Mouse (Mus musculus): ENCODE measurements around the gene Pdcd1lg2.

Gene Pdcd1lg2

DNA sequence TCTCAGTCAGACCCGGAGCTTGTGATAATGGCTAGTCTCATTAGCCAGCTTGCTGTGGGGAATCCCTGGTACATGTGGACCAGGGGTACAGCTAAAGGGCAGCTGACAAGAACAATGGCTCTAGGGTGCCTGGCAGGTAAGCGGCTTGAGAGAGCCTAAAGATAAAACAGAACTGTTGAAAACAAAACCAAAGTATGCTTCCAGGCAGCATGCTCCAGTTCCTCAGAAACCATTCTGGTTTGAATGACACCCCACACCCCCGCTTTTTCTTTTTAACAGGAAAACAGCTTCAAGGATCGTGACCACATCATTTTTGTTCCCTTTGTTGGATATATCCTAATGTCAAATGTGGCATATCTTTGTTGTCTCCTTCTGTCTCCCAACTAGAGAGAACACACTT is at the start of gene Pdcd1lg2:
TSS of gene Pdcd1lg2 (plus strand) at position 301 of the 400 bp plus-strand sequence.
- DNase-seq (ENCODE audit: low spot score) = no peak

- DNase-seq (ENCODE audit: low spot score) = peak; percentile 72
Observed at GRCm38 (mm10) chr19:29361468-29362130, 49.1 kb upstream of the Pdcd1lg2 start.

DNA sequence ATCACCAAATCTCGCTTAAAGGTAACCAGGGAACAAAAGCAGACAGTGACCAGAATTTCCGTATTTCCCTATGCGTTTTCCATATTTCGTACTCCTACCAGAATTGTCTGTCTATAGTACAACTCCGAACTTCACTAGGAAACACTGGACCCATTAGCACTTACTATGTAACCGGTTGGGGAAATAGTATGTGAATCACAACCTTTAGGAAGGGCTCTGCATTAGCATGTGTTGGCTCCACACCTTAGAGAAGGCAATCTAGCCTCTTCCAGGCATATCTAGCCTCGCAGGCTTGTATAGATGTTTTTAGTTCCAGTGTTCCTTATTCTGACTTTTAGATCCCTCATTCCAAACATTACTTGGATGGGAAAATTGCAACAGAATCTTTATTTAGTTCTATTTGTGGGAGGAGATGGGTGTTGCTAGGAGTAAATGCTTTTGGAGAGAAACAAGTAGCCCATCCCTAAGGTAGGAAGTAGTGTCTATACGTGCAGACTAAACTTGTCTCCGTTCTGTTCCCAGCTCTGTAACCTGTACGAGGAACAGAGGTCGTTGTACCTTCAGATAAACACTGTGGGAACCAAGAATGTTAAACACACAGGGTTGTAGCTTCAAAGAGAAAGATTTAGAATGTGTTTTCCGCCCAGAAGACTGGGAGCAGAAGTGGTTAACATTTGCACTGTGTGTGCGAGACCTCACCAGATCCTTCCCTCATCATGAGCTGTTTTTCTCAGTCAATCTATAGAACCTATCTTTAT is 48.4 kb upstream of the Pdcd1lg2 start:
- DNase-seq (ENCODE audit: low spot score) = no peak

GRCm38 (mm10) chr19:29363557-29363956 is 47.2 kb upstream of the Pdcd1lg2 start:
- DNase-seq (ENCODE audit: low spot score) = no peak

DNA sequence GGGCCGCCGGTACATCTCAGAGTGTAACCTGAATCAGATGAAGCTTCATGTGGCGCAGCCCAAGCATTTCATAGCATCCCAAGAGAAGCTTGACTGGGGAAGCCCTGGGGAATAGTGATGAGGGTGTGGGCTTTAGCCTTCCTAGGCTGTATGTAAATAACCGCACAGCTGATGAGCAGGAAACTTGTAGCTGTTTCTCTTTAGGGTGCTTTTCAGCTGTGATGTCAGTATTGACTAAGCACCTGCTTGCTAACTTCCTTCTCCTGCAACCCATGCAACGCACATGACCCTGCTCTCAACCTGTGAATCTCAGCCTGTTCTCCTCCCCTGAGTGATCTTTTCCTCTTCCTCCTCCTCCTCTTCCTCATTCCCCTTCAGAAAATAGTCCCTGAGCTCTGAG is 46.6 kb upstream of the Pdcd1lg2 start:
- no peak for DNase-seq (ENCODE audit: low spot score)

DNA sequence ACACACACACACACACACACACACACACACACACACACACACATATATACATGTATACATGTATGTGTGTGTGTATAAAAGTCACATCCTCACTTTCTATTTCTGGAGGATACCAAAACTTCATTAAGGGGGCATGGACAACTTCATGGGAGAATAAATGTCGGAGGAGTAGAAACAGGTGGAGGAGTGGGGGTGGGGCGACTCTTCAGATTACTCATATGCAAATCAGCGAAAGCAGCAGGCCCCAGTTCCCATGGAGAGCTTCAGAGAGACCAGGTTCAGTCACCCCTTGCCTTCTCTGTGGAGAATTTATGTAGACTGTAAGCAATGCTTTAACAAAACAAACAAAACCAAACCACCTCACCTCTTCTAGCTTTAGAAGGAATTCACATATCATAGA is 45.6 kb upstream of the Pdcd1lg2 start:
- DNase-seq (ENCODE audit: low spot score) = no peak

DNA sequence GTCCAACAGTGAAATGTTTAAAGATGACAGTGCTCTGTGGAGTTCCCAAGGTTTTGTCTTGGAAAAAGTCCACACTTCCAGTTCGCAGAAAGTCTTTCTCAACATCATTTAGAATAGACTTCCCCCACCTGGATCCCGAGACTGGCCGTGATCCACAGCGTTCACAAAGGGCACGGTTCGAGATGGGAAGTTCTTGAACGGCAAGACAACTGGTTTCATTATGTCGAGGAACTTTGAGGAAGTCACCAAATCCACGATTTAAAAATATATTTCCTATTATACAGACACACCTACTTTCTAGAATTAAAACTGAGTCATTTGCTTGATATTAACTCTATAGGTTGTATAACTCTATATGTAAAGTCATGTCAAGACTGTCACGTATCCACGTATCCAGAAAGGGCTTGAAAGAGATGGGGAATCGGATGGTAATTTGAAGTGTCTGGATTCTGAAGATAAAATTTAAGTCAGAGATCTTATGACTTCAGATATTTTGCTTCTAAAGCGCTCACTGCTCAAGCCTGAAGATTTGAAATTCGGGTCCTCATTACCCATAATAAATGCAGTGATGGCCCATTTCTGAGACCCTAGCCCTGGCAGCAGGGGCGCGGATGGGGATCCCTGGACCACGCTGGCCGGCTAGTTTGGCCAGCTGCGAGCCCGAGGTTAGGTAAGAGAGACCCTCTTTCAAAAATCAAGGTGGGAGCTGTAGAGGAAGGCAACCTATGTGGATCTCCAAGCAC is 44.3 kb upstream of the Pdcd1lg2 start:
- DNase-seq (ENCODE audit: low spot score) = no peak

DNA sequence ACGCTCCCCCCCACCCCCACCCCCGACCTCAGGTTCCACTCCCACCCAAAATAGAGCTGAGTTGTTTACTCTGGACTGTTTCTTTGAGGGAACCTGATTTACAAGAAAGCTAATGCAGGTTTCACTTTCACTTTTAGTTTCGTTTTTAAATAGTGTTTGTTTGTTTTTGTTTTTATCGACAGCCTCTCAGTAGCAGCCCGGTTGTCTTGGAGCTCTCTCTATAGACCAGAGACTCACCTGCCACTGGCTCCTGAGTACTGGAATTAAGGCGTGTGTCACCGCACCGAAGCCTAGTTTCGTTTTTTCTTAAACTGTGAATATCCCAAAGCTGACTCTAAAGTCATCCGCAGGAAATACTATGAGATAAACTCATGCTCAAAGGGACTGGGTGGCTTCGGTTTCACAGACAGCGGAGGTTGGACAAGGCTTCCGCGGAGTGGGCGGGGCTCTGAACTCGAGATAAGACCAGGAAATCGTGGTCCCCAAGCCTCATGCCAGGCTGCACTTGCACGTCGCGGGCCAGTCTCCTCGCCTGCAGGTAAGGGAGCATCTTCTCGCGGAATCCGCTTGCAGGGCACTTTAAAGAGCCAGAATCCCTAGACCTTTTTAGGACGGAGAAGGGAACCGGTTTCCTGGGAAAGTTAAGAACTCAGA is 43.6 kb upstream of the Pdcd1lg2 start, which contains the start of the genes Plgrkt and Cd274:
TSS of gene Plgrkt (minus strand) at position 422 of the 654 bp plus-strand sequence.
TSS of gene Cd274 (plus strand) at position 487 of the 654 bp plus-strand sequence.
- DNase-seq (ENCODE audit: low spot score) = peak; percentile 45

- no peak for DNase-seq (ENCODE audit: low spot score)
Observed at GRCm38 (mm10) chr19:29368041-29368440, 42.7 kb upstream of the Pdcd1lg2 start.

DNA sequence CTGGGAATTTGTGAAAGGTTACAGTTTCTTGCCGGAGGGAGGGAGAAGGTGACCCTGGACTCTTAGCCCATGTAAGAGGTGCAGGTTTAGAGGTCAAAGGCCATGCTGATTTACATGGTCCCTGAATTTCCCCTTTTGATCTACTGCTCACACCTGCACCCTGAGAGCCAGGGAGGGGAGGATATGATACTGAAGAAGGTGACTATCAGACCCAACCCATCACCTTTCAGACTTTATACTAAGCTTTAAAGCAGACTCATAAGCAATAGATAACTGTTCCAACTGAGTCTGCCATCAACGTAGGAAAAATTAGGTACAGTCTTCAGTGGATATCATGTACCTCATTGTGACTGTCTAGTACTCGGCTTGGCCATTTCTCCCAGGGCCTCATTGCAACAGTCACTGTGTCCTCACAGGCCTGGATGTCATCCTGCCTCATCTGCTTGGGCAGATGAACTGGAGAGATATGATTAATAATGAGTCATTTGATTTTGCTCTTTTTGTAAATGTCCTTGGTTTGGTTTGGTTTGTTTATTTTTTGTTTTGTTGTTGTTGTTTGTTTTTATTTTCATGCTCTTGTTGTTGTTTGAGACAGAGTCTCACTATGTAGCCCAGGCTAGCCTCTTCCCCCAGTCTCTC is 41.9 kb upstream of the Pdcd1lg2 start:
- no peak for DNase-seq (ENCODE audit: low spot score)

DNA sequence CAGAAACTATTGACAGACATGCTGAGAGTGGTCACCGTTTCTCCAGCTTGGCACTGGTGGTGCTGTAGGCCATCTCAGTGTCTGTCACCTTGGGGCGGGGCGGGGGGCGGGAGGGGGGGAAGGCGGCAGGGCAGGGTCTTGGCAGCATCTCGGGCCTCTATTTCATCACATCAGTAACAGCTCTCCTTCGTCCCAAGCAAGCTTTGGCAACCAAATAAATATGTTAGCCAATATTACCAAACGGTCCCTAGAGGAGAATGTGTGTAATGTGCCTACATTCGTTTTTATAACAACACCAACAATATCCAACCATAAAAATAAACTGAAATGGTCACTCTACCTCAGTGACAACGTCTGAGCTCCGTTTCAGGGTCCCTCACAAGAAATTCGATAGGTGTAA is 40.6 kb upstream of the Pdcd1lg2 start:
- DNase-seq (ENCODE audit: low spot score) = no peak

DNA sequence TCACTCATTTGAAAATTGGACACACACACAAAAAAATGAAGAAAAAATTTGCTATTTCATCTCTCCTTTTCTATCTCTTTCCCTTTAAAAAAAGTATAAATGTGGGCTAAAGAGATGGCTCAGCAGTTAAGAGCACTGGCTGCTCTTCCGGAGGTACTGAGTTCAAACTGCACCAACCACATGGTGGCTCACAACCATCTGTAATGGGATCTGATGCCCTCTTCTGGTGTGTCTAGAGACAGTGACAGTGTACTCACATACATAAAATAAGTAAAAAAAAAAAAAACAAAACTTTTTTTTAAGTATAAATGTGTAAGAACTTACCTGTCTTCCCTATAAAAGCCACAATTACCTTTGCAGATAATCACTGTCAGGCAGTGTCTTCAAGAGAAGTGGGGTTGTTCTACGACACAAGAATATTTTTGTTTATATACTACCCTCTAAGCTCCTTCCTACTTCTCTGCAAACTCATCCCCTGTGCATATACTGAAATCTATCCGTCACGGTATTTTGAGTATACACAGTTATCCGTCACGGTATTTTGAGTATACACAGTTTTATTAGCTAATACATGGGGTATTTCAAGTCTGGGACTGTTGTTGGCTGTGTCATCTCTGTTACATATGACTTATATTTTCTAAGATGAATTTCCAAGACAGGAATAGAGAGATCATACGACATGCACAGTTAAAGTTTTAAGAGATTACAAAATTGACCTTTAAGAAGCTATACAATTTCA is 40.0 kb upstream of the Pdcd1lg2 start:
- DNase-seq (ENCODE audit: low spot score) = no peak

DNA sequence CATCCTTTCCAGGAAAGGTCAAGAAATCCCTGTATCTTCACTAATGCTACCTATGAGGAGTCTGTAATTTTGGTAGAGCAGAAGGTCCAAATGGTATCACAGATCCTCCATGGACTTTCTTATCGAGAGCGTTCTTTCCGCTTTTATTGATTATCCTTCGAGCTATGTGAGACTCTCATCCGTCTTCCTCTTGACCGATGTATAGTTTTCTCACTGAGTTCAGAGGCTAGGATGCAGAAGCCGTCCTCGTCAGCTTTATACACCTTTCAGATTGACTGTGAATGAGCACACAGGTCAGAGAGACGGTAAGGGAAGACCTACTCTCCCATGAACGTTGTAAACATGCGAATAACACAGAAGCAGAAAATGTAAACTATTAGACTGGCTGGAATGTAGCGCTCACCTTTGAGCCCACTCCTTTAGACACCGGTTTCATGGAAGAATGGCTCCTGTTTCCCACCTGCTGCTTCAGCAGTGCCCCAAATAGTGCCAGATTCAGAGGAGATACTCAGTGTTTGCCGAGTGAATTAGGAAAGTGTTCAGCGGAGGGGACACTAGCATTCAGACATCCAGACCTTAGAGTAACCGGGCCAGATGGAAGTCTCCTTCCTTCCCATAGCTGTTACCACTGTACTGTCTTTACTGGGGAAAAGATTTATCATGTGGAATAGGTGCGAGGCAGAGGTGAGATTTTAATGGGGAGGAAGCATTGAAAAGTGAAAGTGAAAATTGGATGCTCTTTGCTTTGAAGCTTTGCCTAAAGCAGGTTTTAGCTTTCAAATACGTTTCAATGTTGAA is 39.2 kb upstream of the Pdcd1lg2 start:
- DNase-seq (ENCODE audit: low spot score) = no peak

DNA sequence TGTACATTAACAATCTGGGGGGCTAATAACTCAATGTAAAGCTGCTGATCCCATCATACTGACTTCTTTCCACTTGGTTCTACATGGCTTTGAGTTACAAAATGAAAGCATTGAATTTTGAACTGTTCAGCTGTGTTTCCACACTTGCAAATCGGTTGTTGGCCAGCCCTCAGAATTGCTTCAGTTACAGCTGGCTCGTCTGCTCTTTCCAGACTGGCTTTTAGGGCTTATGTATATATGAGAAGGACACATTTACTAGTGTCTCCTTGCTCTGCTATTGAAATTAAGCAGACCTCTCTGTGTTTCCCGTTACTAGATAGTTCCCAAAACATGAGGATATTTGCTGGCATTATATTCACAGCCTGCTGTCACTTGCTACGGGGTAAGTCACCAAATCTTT is 38.6 kb upstream of the Pdcd1lg2 start:
- no peak for DNase-seq (ENCODE audit: low spot score)

DNA sequence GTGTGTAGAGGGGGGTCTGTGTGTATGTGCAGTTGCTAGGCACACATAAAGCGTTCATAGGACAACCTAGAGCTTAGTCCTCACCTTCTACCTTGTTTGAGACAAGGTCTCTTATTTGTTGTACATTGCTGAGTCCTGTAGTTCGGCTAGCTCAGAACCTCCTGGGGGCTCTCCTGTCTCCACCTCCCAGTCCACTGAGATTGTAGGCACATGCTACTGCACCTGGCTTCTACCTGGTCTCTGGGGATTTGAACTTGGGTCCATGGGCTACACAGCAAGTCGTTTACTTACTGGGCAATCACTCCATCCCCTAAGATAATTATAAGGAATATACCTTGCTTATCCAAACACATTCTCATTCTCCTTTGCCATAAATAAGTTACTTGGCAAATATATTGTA is 38.1 kb upstream of the Pdcd1lg2 start:
- DNase-seq (ENCODE audit: low spot score) = no peak

DNA sequence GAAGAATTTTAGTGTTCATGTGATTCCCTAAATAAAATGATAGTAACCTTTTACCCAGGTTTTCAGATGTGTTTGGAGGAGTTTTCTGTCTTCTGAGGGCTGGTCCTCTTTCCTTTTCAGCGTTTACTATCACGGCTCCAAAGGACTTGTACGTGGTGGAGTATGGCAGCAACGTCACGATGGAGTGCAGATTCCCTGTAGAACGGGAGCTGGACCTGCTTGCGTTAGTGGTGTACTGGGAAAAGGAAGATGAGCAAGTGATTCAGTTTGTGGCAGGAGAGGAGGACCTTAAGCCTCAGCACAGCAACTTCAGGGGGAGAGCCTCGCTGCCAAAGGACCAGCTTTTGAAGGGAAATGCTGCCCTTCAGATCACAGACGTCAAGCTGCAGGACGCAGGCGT is 37.3 kb upstream of the Pdcd1lg2 start:
- DNase-seq (ENCODE audit: low spot score) = no peak

- no peak for DNase-seq (ENCODE audit: low spot score)
Observed at GRCm38 (mm10) chr19:29374947-29375346, 35.8 kb upstream of the Pdcd1lg2 start.

- DNase-seq (ENCODE audit: low spot score) = no peak
Observed at GRCm38 (mm10) chr19:29376382-29376781, 34.3 kb upstream of the Pdcd1lg2 start.

- DNase-seq (ENCODE audit: low spot score) = no peak
Observed at GRCm38 (mm10) chr19:29379839-29380603, 30.7 kb upstream of the Pdcd1lg2 start.
